Mouse (Mus musculus): ENCODE data around the gene Cep164. TPM values are rescaled to one million over a fixed set of nuclear protein-coding genes. Genes with fewer than 3 reads are reported as not detected.
"Not testable (repeated sequence)": the region's sequence is repeated elsewhere in the genome, so short reads cannot be mapped to it uniquely, and the experiment has no call there.

Cep164 gene
- total RNA-seq, 2 experiments from 2014 or later: 2.1 to 3.8 TPM

DNA sequence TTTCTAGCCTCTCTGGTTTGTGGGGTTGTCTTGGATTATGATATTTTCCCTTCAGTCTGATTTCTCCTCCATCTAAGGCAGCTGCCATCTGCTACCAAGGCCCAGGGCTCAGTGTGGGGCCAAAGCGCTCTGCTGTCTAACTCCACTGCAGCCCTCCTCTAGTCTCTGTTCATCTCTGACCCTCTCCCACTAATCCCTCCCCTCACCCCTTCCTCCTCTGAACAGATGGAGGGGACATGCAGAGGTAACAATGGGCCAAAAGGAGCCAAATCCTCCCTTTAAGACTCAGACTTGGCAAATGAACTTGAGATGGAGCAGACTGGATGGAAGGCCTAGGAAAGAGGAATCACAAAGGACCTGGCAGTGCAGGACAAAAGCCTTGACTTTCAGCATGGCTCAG is 36.3 kb downstream of the Cep164 start:
- intact Hi-C loops (cut with DNase I): no loop called here
- no peak for DNase-seq

DNA sequence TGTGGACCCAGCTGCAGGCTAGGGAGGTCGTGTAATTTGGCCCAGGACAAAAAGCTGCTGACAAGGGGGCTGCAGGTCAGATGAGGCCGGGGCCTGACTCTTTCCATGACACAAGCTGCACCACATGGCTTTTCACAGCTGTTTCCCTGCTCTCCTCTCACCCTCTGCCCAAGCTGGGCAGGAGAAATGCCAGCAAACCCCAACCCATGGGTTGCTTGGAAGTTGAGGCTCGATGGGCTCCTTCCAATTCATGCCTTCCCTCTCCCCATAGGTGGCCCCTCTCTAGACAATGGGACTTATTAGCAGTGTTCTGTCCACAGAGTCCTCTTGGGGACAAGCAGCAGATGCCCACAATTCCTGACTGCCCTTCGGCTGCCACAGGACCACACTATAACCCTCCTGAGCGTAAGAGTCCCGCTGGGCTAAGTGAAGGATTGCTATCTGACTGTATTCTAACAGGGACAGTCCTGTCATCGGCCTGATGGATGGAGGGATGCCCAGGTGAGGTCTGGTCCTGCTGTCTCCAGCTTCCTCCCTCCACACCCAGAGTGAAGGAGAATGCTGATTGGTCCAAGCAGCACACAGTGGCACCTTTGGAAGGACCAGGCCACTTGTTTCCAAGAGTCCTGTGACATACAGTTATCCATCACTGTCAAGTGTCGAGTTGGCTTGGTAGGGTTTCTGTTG is 36.9 kb downstream of the Cep164 start:
- intact Hi-C loops (cut with DNase I): no loop called here
- DNase-seq: no peak

DNA sequence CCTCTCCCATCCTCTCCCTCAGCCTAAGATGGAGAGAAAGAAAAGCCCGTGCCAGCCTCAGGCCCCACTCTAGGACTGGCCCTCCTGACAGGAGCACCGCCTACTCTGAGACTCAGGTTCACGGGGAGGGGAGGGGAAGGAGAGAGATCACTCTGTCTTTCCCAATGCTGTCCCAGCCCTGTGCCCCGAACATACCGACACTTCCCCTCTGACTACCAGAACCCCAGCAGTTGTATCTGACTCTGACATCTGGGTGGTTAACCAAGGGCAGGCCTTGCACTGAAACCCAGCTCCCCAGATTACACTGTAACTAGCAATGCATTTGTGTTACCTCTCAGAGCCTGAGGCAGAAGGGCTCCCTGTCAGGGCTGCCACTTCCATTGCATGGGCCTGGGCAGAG is 40.1 kb downstream of the Cep164 start:
- no peak for DNase-seq
- intact Hi-C loops (cut with DNase I): no loop called here

DNA sequence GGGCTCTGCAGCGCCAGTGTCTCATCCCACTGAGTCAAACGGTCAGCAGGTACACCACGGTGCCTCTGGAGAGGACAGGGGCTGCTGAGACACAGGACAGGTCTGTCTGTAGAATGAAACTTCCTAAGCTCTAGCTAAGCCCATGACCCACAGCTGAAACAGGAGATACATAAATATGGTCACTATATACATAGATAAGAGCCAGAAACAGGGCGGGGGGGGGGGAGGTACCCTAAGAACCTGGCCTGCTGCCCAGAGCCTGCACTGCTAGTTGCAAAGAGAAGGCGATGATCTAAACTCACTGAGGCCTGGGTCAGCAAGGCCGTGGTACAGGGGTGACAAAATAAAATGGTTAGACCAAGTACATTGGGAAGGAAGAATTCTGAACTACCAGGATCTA is 40.9 kb downstream of the Cep164 start:
- intact Hi-C loops (cut with DNase I): no loop called here
- DNase-seq: no peak

DNA sequence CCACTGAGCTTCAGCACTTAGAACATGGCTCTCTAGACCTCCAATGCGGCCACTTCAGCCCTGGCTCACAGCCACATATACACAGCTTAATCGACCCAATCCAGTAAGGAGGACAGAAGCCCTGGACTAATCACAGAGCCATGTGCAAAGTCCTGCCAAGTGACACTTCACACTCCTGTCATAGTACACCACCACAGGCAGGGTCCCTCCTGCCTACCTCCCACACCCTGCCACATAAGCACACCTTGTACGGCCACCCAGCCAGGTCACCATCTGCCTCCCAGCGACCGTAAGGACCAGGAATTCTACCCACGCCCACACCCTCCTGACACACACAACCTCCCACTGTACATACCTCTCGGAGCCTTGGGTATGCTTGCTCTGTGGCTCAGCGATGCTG is 41.4 kb downstream of the Cep164 start:
- DNase-seq: no peak
- intact Hi-C loops (cut with DNase I): no loop called here

DNA sequence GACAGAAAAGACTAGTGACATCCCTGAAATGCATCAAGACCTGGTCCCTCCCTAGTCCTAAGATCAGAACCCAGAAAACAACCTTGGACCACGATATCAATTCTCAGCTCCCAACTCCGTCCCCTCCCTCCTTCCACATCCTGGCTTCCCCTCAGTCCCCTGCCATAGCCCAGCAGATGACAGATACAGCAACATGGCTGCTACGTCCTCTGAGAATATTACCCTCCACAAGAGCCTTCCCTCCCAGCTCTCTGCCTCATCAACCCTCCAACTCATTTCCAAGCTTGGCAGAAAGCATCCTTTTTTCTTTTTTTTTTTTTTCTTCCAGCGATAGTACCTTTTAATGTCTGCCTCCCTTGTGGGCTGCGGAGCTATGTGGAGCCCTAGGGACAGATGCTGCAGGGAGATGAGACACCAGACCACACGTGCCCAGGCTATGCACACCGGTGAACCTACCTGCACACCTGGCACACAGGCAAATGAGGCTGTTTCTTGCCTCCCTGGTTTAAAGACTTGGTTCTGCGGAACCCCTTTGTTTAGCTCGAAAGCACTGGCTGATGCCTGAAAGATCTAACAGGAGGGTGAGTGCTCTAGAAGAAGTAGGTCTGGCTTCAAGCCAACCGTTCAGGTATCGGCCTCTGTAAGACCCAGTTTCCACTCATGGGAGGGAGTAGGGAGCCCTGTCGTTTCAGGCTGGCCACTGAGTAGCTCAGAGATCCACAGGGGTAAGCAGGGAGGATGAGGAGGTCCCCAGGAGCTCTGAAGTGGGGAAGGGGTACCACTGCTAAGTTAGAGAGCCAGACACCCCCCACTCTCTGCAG is 45.0 kb downstream of the Cep164 start:
- no peak for DNase-seq
- intact Hi-C loops (cut with DNase I): no loop called here

DNA sequence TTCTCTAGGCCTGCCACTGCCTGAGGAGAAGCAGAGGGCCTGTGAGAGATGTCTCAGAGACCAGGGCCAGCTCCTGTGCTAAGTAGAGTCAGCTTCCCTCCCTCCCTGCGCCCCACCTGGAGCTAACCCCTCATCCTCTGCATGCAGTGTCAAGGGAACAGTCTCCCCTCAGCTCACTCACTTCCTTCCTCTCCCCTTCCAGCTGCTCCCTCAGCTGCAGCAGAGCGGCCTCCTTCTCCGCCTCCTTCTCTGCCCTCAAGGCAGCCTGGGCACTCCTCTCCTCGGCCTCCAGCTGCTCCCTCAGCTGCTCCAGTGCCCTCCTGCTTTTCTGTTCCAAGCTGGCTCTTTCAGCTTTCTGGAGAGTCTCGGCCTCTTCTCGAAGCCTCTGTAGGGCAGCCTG is 49.3 kb downstream of the Cep164 start:
- intact Hi-C loops (cut with DNase I): no loop called here
- no peak for DNase-seq

DNA sequence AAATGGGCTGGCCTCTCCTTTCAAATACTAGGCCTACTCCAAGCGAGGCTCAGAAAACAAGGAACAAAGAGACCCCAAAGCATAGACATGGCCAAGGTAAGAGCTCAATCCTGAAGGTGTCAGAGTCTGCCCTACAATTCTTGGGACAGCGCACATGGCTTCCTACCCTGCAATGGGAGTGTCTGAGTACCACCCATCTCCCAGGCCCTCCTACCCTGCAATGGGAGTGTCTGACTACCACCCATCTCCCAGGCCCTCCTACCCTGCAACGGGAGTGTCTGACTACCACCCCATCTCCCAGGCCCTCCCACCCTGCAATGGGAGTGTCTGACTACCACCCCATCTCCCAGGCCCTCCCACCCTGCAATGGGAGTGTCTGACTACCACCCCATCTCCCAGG is 52.3 kb downstream of the Cep164 start:
- intact Hi-C loops (cut with DNase I); DNase-seq: not testable (repeated sequence)

DNA sequence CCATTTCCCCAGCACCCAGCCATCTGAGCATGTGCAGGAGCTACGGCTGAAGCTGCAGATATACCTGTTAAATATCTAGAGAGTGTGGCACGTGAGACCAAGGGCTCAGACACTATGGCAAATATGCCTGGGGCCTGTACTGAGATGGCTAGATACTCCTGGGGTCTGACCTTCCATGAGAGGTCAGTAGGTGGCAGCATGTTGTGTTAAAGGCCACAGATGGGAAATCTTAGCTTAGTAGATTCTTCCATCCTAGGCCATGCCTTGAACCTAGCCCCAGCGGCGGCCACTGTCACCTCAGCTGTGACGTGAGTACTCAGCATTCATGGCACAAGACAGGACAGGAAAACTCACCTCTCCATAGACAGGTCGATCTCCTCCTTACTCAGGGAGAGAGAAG is 54.4 kb downstream of the Cep164 start:
- intact Hi-C loops (cut with DNase I): no loop called here
- DNase-seq: no peak

DNA sequence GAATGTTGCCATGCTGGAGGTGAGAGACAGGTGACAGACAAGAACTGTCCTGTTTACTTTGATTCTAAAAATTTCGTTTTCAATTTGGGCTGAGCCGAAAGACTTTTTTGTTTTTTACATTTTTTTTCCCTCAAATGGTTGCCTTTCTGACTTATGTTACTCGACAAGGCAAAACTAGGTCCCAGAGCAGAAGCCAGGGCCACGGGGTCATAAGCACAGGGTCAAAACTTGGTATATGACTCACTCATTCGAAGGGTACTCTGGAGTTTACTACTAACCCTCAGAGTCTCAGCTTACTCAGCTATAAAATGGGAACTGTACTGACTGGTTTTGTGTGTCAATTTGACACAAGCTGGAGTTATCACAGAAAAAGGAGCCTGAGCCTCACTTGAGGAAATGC is 58.9 kb downstream of the Cep164 start:
- intact Hi-C loops (cut with DNase I): no loop called here
- DNase-seq: no peak

DNA sequence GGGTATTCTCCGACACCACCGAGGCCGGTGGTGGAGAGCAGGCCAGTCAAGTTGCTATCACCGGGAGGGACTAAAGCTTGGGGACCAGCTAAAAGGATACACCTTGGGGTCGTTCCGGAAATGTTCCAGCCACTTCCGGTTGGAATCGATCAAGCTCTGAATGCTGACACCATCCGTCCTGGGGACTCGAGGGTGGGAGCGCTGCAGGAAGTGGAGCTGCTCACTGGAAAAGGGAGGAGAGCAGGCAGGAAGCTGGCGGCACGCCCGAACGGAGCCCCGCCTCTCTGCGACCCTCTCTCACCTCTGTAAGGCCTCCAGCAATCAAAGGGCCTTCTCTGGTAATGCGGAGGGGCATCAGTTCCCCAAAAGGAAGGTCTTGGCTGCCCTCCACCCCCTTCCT is 60.1 kb downstream of the Cep164 start:
- intact Hi-C loops (cut with DNase I): no loop called here

DNA sequence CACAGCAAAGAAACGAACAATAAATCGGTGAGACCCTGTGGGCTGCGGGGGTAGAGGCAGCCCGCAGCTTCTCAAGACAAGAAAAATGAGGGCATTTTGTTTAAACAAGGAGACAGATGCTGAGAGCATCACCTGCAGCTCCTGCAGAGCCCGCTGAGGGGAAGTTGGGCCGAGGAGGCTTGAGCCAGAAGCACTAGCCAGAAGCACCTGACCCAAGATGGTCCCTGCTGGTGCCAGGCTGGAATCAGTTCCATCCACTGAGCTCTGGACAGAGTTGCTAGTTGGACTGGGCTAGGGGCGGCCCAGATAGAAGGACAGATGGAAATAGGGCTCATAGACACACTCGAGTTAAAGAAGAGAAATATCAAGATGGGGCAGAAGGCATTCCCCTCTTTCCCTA is 61.3 kb downstream of the Cep164 start:
- no peak for DNase-seq
- intact Hi-C loops (cut with DNase I): no loop called here

More for the DNA sequence above, 60.1 kb downstream of the Cep164 start:
- DNase-seq: no peak

DNA sequence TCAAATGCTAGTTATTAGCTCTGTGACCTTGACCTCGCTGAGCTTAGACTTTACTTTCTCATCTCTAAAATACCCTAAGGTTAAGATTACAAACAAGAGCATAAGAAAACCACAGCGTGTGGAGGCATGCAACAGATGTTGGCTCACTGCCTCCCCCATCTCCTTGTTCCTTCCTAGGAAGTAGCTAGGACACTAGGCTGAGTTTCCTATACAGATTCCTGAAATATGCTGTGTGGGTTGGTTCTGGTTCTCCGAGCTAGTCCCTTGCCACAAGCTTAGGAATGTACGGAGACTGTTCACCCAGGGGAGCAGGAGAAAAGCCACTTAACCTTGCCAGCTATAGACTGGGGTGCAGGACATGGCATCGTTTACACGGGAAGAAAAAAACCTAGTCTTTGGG is 62.3 kb downstream of the Cep164 start:
- intact Hi-C loops (cut with DNase I): no loop called here
- no peak for DNase-seq

DNA sequence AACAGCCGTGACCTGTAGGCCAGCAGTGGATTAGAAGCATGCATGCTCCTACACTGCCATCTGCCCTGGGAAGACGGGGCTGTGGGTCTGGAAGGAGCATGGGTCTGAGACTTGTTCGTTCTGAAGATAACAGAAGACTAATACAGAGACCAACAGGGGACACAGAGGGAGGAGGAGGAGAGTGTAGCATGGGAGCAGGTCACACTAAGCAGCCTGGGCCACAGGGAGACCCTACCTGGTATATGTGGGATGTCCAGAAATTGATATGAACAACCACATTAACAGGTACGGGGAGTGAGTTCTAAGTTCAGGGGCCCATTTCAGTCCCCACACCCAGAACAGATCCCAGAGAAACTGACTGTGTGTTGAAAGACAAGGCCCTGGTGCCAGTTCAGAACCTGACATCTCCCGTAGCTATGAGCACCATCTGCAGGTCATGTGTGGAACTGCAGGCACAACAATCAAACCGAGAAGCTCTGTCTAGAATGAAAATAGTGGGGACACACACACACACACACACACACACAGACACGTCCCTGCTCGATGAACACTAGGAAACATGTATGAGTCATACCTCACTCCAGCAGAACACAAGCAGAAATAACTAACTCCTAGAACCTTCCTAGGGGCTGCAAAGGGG is 73.9 kb downstream of the Cep164 start:
- intact Hi-C loops (cut with DNase I): loop anchor here (2.0 kb wide), 1 partner anchor 342 kb away; no protein-coding TSS in a partner anchor
- DNase-seq: peak; percentile 50

DNA sequence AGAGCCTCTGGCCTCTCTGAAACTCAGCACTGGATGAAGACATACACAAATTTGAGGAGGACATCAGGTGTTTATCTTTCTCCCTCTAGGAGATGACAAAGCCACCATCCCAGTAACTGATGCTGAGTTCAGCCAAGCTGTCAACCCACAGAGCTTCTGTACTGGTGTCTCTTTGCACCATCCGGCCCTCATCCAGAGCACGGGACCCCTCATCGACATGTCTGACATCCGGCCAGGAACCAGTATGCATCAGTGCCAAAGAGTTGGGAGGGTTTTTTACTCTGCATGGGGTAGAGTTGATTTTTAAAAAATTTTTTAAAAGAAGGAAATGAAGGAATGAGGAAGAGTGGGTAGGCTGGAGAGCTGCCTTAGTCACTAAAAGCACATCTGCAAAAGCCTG is 78.6 kb downstream of the Cep164 start:
- intact Hi-C loops (cut with DNase I): no loop called here
- DNase-seq: no peak

DNA sequence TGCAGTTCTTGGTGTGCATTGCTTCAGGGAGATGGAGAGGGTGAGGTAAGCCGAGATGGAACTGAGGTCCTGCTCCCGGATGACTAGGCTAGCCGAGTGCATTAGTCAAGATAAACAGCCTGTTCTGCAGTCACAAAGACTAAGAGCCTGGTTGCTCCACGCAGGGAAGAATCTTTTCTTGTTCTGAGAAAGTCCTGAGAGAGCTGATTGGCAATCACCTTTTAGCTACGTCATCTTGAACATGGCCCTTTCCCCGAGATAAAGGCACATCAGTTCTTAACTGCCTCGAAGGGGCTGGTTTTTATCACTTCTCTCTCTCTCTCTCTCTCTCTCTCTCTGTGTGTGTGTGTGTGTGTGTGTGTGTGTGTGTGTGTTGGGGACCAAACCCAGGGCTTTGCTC is 83.0 kb downstream of the Cep164 start:
- no peak for DNase-seq
- intact Hi-C loops (cut with DNase I): no loop called here

DNA sequence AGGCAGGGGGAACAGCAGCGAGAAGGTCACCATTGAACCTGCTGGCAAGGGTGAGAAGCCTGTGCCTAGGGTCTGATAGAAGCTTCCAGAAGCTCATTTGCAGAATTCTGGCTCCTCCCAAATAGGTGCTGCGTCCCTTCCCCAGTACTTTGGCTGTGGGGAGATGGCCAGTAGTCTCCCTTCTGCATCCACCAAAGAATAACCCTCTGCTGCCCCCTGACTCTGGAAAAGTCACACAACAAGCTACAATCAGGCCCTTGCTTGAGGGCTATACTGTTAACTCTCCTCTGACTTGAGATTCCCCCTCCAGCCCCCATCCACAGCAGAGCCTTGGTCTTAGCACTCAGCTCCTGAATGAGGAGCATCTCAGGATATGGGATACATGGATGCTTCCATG is 87.9 kb downstream of the Cep164 start:
- no peak for DNase-seq
- intact Hi-C loops (cut with DNase I): no loop called here

DNA sequence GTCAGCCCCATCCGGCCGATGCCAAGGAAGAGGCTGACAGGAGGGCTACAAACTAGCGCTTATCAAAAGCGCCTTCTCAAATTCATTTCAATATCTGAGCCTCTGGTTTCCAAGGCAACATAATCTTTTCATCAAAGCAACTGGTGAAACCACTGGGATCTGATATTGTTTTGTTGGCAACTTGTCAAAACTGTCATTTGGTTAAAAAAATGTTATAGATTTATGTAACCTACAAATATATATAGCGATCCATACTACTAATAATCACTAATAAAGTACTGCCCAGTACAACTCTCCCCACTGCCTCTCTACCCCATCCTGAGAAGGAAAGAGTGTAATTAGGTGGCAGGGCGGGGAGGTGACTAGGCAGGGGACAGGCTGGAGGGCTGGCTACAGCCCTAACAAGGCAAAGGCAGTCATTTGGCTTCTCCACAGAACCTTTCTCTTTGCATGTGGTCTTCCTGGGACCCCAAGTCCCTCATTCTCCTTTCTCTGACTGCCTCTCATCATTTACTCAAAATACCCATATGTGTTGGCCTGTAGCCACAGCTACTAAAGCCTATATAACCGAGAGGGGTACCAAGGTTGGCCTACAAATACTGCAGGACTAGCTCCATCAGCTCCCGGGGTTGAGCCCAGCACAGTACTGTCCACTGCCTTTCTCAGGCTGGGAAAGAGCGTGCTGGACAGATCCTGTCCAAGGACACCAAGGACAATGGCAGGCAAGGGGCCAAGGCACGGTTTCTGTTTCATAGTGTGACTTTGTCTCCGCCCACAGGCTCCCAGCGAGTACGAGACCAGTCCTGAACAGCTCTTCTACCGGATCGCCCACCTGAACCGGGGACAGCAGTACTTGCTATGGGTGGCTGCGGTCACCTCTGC is 88.5 kb downstream of the Cep164 start:
- intact Hi-C loops (cut with DNase I): no loop called here
- DNase-seq: peak; percentile 29 to 36

DNA sequence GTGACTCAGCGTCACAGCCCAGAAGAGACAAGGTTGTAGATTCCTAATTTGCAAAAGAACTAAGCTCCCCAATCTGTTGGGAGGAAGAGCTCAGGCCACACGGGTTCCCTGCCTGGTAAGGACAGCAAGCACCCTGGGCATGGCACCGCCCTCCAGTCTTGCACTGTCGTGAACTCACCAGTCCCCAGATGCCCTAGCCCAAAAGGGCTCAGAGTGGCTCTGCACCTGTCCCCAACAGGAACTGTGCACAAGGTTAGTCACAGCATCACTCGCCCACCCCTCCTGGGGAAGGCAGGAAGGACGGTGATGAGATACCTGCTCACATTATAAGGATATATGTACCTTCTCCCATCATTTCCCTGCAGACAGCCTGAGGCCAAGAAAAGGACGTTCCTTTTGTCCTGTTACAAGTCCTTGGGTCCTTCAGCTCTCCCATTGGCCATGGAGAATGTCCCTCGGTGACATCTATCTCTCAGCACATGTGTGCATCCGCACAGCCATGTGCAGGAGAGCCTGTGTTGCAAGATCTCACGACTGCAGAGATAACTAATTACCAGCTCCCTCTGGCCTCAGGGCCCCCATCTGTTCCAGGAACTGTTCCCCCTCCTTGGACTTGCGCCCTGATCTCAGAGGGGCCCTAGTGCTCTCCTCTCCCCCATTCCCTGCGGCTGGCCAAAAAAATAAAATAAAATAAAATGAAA is 89.3 kb downstream of the Cep164 start:
- DNase-seq: no peak
- intact Hi-C loops (cut with DNase I): no loop called here

DNA sequence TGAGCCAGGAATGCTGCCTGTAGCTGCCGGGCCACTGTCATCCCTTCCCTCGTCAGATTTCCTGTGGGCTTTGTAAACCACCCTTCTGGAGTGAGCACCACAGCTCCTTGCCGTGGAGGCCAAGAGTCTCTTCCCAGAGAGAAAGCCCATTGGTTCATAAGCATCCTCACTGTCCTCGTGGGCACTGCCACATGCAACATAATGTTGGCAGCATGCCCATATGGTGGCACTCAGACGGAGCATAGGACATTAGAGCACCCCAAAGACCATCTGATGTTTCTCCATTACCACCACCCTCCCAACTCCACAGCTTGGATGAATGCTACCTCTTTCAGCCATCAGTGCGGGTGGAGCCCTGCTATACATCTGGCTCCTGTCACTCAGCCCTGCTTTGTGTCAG is 95.2 kb downstream of the Cep164 start:
- intact Hi-C loops (cut with DNase I): no loop called here

More for the DNA sequence above, 95.2 kb downstream of the Cep164 start:
- no peak for DNase-seq
